Mouse (Mus musculus) heart, postnatal 4 days (tissue): ENCODE measurements around the gene Jmjd6. TPM values are rescaled to one million over a fixed set of nuclear protein-coding genes. Genes with fewer than 3 reads are reported as not detected.

ENCODE experiments used
- DNase-seq: peaks from one replicate; pipeline ENCODE4 v3.0.0; 2021
- total RNA-seq, 2 experiments: library from RNA; stranded (reverse); gene quantifications; 2 replicates each; pipeline ENCODE4 v1.2.3; 2021

Gene Jmjd6
- 10 to 100 TPM; 41.2 to 43.3 TPM for total RNA-seq

- peak; percentile 97 for DNase-seq
Observed at GRCm38 (mm10) chr11:116843261-116844233, at the start of gene Jmjd6, which contains the start of gene Mettl23. Jmjd6 (minus strand) TSS chr11:116843449. Mettl23 (plus strand) TSS chr11:116843278.

- no peak for DNase-seq
Observed at GRCm38 (mm10) chr11:116887136-116887535, 43.9 kb upstream of the Jmjd6 start.

GRCm38 (mm10) chr11:116885275-116886151 is 42.3 kb upstream of the Jmjd6 start:
- DNase-seq: peak; percentile 86

- no peak for DNase-seq
Observed at GRCm38 (mm10) chr11:116884061-116884460, 40.8 kb upstream of the Jmjd6 start.

GRCm38 (mm10) chr11:116882446-116882845 is 39.2 kb upstream of the Jmjd6 start:
- no peak for DNase-seq

GRCm38 (mm10) chr11:116881440-116881839 is 38.2 kb upstream of the Jmjd6 start:
- no peak for DNase-seq

- no peak for DNase-seq
Observed at GRCm38 (mm10) chr11:116880839-116881238, 37.6 kb upstream of the Jmjd6 start.

- DNase-seq: no peak
Observed at GRCm38 (mm10) chr11:116878454-116878853, 35.2 kb upstream of the Jmjd6 start.

- no peak for DNase-seq
Observed at GRCm38 (mm10) chr11:116873987-116874386, 30.7 kb upstream of the Jmjd6 start.

- DNase-seq: no peak
Observed at GRCm38 (mm10) chr11:116871538-116871937, 28.3 kb upstream of the Jmjd6 start.

GRCm38 (mm10) chr11:116869641-116870040 is 26.4 kb upstream of the Jmjd6 start:
- DNase-seq: no peak

- no peak for DNase-seq
Observed at GRCm38 (mm10) chr11:116869223-116869622, 26.0 kb upstream of the Jmjd6 start.

- DNase-seq: peak; percentile 78
Observed at GRCm38 (mm10) chr11:116868129-116868528, 24.9 kb upstream of the Jmjd6 start.

- DNase-seq: no peak
Observed at GRCm38 (mm10) chr11:116865945-116866585, 22.8 kb upstream of the Jmjd6 start.

- peak; percentile 29 for DNase-seq
Observed at GRCm38 (mm10) chr11:116864444-116864843, 21.2 kb upstream of the Jmjd6 start.

- DNase-seq: no peak
Observed at GRCm38 (mm10) chr11:116857183-116857850, 14.1 kb upstream of the Jmjd6 start.

- no peak for DNase-seq
Observed at GRCm38 (mm10) chr11:116854279-116854678, 11.0 kb upstream of the Jmjd6 start.

- peak; percentile 97 for DNase-seq
Observed at GRCm38 (mm10) chr11:116853512-116853928, 10.3 kb upstream of the Jmjd6 start.

GRCm38 (mm10) chr11:116852891-116853511 is 9.8 kb upstream of the Jmjd6 start, which contains the start of gene Srsf2:
Srsf2 (minus strand) TSS chr11:116853094.
- DNase-seq: peak; percentile 98

GRCm38 (mm10) chr11:116852291-116852890 is 9.1 kb upstream of the Jmjd6 start, which contains the start of gene Mfsd11:
Mfsd11 (plus strand) TSS chr11:116852440.
- peak; percentile 85 for DNase-seq
